Mouse (Mus musculus) left cerebral cortex, adult 9 months (tissue): Measurements from ENCODE around the gene Tert.

Experiments
- DNase-seq, 2 experiments: peaks; one replicate each; pipeline ENCODE4 v3.0.0; 2022; ENCODE audit warnings: low spot score in 2 of 2

The Tert gene

GRCm38 (mm10) chr13:73675161-73675560, 48.5 kb downstream of the Tert start:
- no peak for DNase-seq

- DNase-seq, result no peak
These were observed 51.1 kb downstream of the Tert start, which contains the start of gene Slc6a18 for GRCm38 (mm10) chr13:73677853-73678252. Gene Slc6a18, minus strand, starts transcription at chr13:73678023.

- no peak for DNase-seq
These were observed 52.6 kb downstream of the Tert start for GRCm38 (mm10) chr13:73679311-73679710.

- DNase-seq, result no peak
These were observed 53.7 kb downstream of the Tert start for GRCm38 (mm10) chr13:73680394-73680793.

GRCm38 (mm10) chr13:73682226-73682625, 55.5 kb downstream of the Tert start:
- DNase-seq, result no peak

- DNase-seq, result peak; percentile 4 to 54
These were observed 57.0 kb downstream of the Tert start for GRCm38 (mm10) chr13:73683682-73684081.

GRCm38 (mm10) chr13:73684412-73684811, 57.7 kb downstream of the Tert start:
- no peak for DNase-seq

- no peak for DNase-seq
These were observed 58.8 kb downstream of the Tert start for GRCm38 (mm10) chr13:73685502-73685901.

- no peak for DNase-seq
These were observed 60.9 kb downstream of the Tert start for GRCm38 (mm10) chr13:73687601-73688000.

- no peak for DNase-seq
These were observed 62.2 kb downstream of the Tert start for GRCm38 (mm10) chr13:73688934-73689333.

- peak in 1 of 2 experiments; percentile 51 for DNase-seq
These were observed 65.6 kb downstream of the Tert start for GRCm38 (mm10) chr13:73692249-73692868.

GRCm38 (mm10) chr13:73693333-73693732, 66.6 kb downstream of the Tert start:
- DNase-seq, result no peak

- no peak for DNase-seq
These were observed 68.3 kb downstream of the Tert start for GRCm38 (mm10) chr13:73694972-73695371.

GRCm38 (mm10) chr13:73696529-73696928, 69.8 kb downstream of the Tert start:
- no peak for DNase-seq
